Mouse (Mus musculus): ENCODE data around the gene Dsp. TPM values are rescaled to one million over a fixed set of nuclear protein-coding genes. Genes with fewer than 3 reads are reported as not detected.

Gene Dsp
- under 1 TPM in 2 of 26 experiments, not detected in 24; 0.04 to 0.13 TPM for total RNA-seq (2018; cell fraction: chromatin; rRNA removed)
- total RNA-seq (2018; cell fraction: cytosol; rRNA removed): under 1 TPM in 3 of 26 experiments, not detected in 23; 0.03 to 0.05 (median 0.03) TPM
- under 1 TPM in 1 of 26 experiments, not detected in 25; 0.06 TPM for total RNA-seq (2018; cell fraction: nucleus; rRNA removed)
- polyA plus RNA-seq (2018): not detected in 3 replicates

GRCm38 (mm10) chr13:38151069-38151588 lies at the start of gene Dsp:
Gene Dsp, plus strand, starts transcription at chr13:38151294.
- H3K27ac ChIP-seq: no peak within 1 kb of the TSS
- 1% methylated on average over 45 of the region's 58 CpGs for WGBS (ENCODE audit: missing documents)
- H3K36me3 ChIP-seq (ENCODE audit: inconsistent target): no peaks in the 10 kb centered on the region
- H3K4me3 ChIP-seq (ENCODE audit: inconsistent target): no peak within 1 kb of the TSS
- no peaks in the 10 kb centered on the region for H3K79me2 ChIP-seq (ENCODE audit: inconsistent target)

- no peak overlapping the region for H3K27ac ChIP-seq
- H3K36me3 ChIP-seq (ENCODE audit: inconsistent target): no peaks in the 10 kb centered on the region
- WGBS (ENCODE audit: missing documents): 93% methylated on average over 4 of the region's 4 CpGs
- no peak overlapping the region for H3K4me3 ChIP-seq (ENCODE audit: inconsistent target)
- H3K79me2 ChIP-seq (ENCODE audit: inconsistent target): no peaks in the 10 kb centered on the region
Observed at GRCm38 (mm10) chr13:38103406-38103805, 47.7 kb upstream of the Dsp start.

GRCm38 (mm10) chr13:38104501-38104900 lies 46.6 kb upstream of the Dsp start:
- WGBS (ENCODE audit: missing documents): 88% methylated on average over 10 of the region's 10 CpGs
- Histone ChIP-seq H3K36me3 (ENCODE audit: inconsistent target) (no peaks in the 10 kb centered on the region), H3K27ac (no peak overlapping the region), H3K79me2 (ENCODE audit: inconsistent target) (no peaks in the 10 kb centered on the region), H3K4me3 (ENCODE audit: inconsistent target) (no peak overlapping the region)

GRCm38 (mm10) chr13:38109081-38109480 lies 42.0 kb upstream of the Dsp start:
- H3K27ac ChIP-seq: no peak overlapping the region
- WGBS (ENCODE audit: missing documents): 90% methylated on average over 9 of the region's 9 CpGs
- no peak overlapping the region for H3K4me3 ChIP-seq (ENCODE audit: inconsistent target)
- no peaks in the 10 kb centered on the region for H3K36me3 ChIP-seq (ENCODE audit: inconsistent target)
- H3K79me2 ChIP-seq (ENCODE audit: inconsistent target): no peaks in the 10 kb centered on the region

GRCm38 (mm10) chr13:38122321-38122720 lies 28.8 kb upstream of the Dsp start:
- WGBS (ENCODE audit: missing documents): 90% methylated on average over 9 of the region's 9 CpGs
- Histone ChIP-seq H3K4me3 (ENCODE audit: inconsistent target) (no peak overlapping the region), H3K79me2 (ENCODE audit: inconsistent target) (no peaks in the 10 kb centered on the region), H3K36me3 (ENCODE audit: inconsistent target) (no peaks in the 10 kb centered on the region), H3K27ac (no peak overlapping the region)

- WGBS (ENCODE audit: missing documents): 84% methylated on average over 4 of the region's 4 CpGs
- Histone ChIP-seq H3K79me2 (ENCODE audit: inconsistent target) (no peaks in the 10 kb centered on the region), H3K36me3 (ENCODE audit: inconsistent target) (no peaks in the 10 kb centered on the region), H3K4me3 (ENCODE audit: inconsistent target) (no peak overlapping the region), H3K27ac (no peak overlapping the region)
Observed at GRCm38 (mm10) chr13:38123666-38124065, 27.4 kb upstream of the Dsp start.

GRCm38 (mm10) chr13:38127683-38128082 lies 23.4 kb upstream of the Dsp start:
- Histone ChIP-seq H3K27ac (no peak overlapping the region), H3K4me3 (ENCODE audit: inconsistent target) (no peak overlapping the region), H3K79me2 (ENCODE audit: inconsistent target) (no peaks in the 10 kb centered on the region), H3K36me3 (ENCODE audit: inconsistent target) (no peaks in the 10 kb centered on the region)
- WGBS (ENCODE audit: missing documents): 88% methylated on average over 3 of the region's 3 CpGs

- WGBS (ENCODE audit: missing documents): 77% methylated on average over 3 of the region's 3 CpGs
- H3K27ac ChIP-seq: no peak overlapping the region
- no peak overlapping the region for H3K4me3 ChIP-seq (ENCODE audit: inconsistent target)
- no peaks in the 10 kb centered on the region for H3K79me2 ChIP-seq (ENCODE audit: inconsistent target)
- no peaks in the 10 kb centered on the region for H3K36me3 ChIP-seq (ENCODE audit: inconsistent target)
Observed at GRCm38 (mm10) chr13:38128246-38128645, 22.8 kb upstream of the Dsp start.

GRCm38 (mm10) chr13:38129492-38129891 lies 21.6 kb upstream of the Dsp start:
- no peak overlapping the region for H3K27ac ChIP-seq
- WGBS (ENCODE audit: missing documents): 80% methylated on average over 2 of the region's 2 CpGs
- no peaks in the 10 kb centered on the region for H3K79me2 ChIP-seq (ENCODE audit: inconsistent target)

GRCm38 (mm10) chr13:38130116-38130515 lies 21.0 kb upstream of the Dsp start:
- Histone ChIP-seq H3K79me2 (ENCODE audit: inconsistent target) (no peaks in the 10 kb centered on the region), H3K27ac (no peak overlapping the region), H3K36me3 (ENCODE audit: inconsistent target) (no peaks in the 10 kb centered on the region), H3K4me3 (ENCODE audit: inconsistent target) (no peak overlapping the region)
- 92% methylated on average over 9 of the region's 9 CpGs for WGBS (ENCODE audit: missing documents)

More at GRCm38 (mm10) chr13:38129492-38129891, 21.6 kb upstream of the Dsp start:
- no peaks in the 10 kb centered on the region for H3K36me3 ChIP-seq (ENCODE audit: inconsistent target)
- H3K4me3 ChIP-seq (ENCODE audit: inconsistent target): no peak overlapping the region

- Histone ChIP-seq H3K36me3 (ENCODE audit: inconsistent target) (no peaks in the 10 kb centered on the region), H3K27ac (no peak overlapping the region), H3K4me3 (ENCODE audit: inconsistent target) (no peak overlapping the region), H3K79me2 (ENCODE audit: inconsistent target) (no peaks in the 10 kb centered on the region)
- WGBS (ENCODE audit: missing documents): 91% methylated on average over 7 of the region's 7 CpGs
Observed at GRCm38 (mm10) chr13:38133016-38133528, 18.0 kb upstream of the Dsp start.

GRCm38 (mm10) chr13:38140521-38140920 lies 10.6 kb upstream of the Dsp start:
- no peaks in the 10 kb centered on the region for H3K79me2 ChIP-seq (ENCODE audit: inconsistent target)
- WGBS (ENCODE audit: missing documents): 60% methylated on average over 1 of the region's 1 CpGs
- H3K4me3 ChIP-seq (ENCODE audit: inconsistent target): no peak overlapping the region
- H3K36me3 ChIP-seq (ENCODE audit: inconsistent target): no peaks in the 10 kb centered on the region
- H3K27ac ChIP-seq: no peak overlapping the region

GRCm38 (mm10) chr13:38144962-38145713 lies 6.0 kb upstream of the Dsp start:
- Histone ChIP-seq H3K27ac (no peak overlapping the region), H3K79me2 (ENCODE audit: inconsistent target) (no peaks in the 10 kb centered on the region), H3K4me3 (ENCODE audit: inconsistent target) (no peak overlapping the region), H3K36me3 (ENCODE audit: inconsistent target) (no peaks in the 10 kb centered on the region)
- 36% methylated on average over 19 of the region's 20 CpGs for WGBS (ENCODE audit: missing documents)

GRCm38 (mm10) chr13:38148348-38148747 lies 2.7 kb upstream of the Dsp start:
- no peaks in the 10 kb centered on the region for H3K79me2 ChIP-seq (ENCODE audit: inconsistent target)
- WGBS (ENCODE audit: missing documents): 92% methylated on average over 1 of the region's 3 CpGs
- no peak overlapping the region for H3K27ac ChIP-seq
- no peaks in the 10 kb centered on the region for H3K36me3 ChIP-seq (ENCODE audit: inconsistent target)
- H3K4me3 ChIP-seq (ENCODE audit: inconsistent target): no peak overlapping the region

Measured in macrophage (primary cell).